Mouse (Mus musculus): ENCODE results near the gene Grik2.
"Not testable (repeated sequence)": the region's sequence is repeated elsewhere in the genome, so short reads cannot be mapped to it uniquely, and the experiment has no call there.

The Grik2 gene

DNA sequence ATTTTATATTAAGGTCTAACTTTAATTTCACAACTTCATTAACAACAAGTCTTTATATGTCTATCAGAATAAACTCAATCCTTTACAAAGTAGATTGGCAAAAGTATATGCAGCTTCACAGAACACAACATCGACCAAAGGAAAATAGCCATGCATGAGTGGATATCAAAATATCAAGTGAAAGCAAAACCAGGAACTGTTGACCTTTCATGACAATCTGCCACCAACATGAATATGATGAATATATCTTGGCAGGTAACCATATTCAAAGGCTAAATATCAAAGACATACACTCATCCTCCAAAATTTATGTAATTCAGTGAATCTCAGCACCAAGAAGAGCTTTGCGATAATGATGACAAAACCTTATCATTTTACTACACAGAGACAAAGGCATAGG is 141.4 kb downstream of the Grik2 start:
- DNase-seq (ENCODE audit: low spot score), result no peak

DNA sequence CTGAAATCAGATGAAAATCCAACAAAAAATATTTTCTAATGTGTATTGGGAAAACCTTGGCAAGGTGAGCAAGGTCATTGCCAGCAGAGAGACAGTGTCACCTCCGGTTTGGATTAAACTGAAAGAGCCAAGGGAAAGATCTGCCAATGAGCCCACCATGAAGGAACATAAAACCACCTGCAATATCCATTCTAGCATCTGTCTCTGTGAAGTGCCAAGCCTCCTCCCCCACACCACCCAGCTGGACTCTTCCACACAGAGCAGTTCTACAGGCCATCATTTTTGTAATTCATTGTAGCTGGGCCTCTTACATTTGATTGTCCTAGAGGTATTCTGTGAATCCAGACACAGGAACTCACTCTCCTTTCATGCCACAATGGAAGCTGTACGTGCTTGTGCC is 148.7 kb downstream of the Grik2 start:
- DNase-seq (ENCODE audit: low spot score), result no peak

DNA sequence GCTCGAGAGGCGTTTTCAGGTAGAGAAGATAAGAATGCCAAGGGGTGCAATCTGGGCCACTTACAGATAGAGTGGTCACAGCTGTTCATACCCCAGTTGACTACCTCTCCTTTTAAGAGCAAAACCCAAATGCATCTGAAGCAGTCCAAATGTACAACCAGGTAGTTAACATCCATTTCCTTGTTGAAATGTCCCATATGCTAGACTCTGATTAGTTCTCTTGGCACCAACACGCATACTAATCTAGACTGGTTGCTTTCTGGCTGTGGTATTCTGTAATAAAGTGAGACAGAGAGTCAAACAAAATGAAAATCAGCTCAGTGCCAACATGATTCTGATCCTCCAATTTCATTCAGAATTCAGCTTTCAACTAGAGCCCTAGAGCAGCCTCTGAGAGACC is 164.6 kb downstream of the Grik2 start:
- no peak for DNase-seq (ENCODE audit: low spot score)

DNA sequence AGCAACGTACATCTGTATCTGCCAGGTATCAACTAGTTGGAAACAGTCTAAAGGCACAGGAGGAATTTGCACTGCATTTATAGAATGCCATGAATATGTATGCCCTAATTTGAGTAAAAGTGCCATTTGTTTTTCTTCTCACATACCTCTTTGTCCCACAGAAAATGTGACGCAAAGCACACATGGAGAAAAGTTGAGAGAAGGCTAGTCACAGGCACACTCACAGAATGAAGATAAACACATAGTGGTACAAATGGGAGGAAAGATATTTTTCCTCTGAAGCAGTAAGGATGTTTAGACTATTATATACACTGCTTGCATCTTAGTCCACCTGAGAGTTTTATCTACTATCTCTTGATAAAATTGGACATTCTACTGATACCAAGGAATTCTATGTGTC is 190.9 kb downstream of the Grik2 start:
- no peak for DNase-seq (ENCODE audit: low spot score)

DNA sequence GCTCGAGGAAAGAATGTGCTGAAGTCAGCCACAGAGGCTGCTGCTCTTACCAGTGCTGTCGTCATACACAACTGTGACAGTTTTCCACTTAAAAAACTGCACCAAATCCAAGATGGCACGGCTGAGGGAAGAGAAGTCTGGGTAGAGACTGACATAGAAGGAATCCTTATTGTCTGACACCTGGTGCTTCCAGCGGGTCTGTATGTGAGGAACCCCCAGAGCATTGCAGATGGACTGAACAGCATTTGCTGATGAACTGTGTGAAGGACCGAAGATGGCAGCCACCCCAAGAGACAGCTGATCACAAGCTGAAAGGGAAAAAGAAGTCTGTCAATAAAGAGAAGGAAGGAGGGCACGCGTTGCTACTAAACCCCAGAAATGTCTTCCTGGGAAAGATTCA is 215.1 kb downstream of the Grik2 start:
- no peak for DNase-seq (ENCODE audit: low spot score)

DNA sequence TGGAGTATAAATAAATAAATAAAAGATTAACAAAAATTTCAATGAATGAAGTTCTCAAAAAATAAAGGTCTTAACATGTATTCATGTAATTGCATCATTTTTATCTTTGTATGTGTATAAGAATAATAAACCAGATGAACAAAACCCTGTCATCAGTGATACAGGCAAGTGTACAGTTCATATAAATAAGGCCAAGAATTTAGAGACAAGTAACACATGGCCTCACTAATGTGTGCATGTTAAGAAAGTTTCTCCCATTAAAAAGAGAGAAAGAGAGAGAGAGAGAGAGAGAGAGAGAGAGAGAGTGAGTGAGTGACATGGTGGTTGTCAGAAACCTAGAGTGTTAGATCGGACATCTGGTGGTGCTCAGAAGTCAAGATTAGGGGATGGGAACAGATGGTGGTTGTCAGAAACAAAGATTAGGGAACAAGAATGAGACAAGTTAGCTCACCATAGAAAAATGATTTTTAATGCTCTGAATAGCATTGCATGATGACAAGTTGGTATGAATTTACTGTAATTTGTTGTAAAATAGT is 228.6 kb downstream of the Grik2 start:
- DNase-seq (ENCODE audit: low spot score), result no peak

DNA sequence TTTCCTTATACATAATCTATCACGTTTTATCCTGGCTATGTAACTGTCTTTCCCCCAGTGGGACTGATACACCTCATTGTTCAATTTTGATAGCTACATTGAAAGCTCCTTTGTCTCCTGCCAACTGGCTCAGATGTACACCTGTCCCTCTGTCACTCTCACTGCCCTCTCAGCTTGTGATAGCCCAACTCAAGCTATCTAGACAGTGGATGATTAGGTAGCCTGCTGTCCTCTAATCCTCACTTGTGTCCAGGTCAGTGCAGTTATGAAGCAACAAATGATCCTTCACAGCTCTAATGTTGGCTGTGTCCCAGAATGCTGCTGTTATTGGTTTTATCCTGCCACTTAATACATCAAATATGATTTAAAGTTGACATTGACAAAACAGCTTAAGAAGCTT is 246.3 kb downstream of the Grik2 start:
- DNase-seq (ENCODE audit: low spot score), result no peak

DNA sequence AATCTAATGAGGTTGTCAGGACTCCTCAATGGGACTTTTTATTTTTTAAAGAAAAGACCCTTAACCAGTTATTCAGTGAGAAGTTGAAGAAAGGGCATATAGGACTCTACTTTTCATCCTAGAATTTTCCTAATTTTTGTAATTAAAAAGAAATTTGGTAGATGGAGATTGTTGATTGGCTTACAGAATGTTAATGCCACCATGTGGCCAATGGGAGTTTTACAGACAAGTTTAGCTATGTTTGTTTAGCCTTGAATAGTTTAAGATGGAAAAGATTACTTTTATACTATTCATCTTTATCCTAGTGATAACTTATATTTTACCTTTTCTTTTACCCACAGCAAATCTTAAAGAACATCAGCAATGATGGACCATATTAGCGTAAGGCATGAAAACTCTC is 268.8 kb downstream of the Grik2 start:
- DNase-seq (ENCODE audit: low spot score), result no peak

DNA sequence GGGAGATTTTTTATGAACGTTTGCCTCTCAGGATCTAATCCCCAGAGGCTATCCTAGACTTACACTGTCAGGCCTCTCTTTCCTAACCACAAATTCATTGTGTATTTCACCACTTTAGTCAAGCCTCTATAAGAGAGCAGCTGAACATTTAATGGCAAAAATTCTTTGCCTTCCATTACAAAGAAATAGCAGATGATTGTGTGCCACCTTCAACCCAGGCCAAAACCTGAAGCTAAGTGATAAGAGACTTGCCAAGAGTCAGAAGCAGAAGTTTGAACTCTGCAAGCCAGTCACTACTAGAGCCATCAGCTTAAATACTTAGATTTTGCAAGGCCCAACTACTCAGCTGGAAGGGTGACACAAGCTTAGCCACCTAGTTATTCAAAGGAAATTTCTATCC is 287.9 kb downstream of the Grik2 start:
- DNase-seq (ENCODE audit: low spot score), result no peak

DNA sequence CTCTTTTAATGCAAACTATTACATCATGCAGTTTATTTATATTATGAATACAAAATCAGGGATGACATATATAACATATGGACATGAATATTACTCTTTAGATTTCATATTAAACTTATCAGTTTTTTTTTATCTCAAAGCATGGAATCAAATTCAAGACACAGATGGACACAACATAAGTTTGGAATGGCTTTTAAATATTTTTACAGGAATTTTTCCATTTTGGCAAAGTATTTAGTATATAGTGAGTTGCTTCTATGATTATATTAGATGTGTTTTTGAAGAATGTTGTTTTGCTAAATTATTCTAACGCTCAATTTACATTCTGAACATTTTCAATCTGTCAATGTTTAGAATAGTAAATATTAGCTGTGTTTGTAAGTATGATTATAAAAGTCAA is 291.3 kb downstream of the Grik2 start:
- no peak for DNase-seq (ENCODE audit: low spot score)

DNA sequence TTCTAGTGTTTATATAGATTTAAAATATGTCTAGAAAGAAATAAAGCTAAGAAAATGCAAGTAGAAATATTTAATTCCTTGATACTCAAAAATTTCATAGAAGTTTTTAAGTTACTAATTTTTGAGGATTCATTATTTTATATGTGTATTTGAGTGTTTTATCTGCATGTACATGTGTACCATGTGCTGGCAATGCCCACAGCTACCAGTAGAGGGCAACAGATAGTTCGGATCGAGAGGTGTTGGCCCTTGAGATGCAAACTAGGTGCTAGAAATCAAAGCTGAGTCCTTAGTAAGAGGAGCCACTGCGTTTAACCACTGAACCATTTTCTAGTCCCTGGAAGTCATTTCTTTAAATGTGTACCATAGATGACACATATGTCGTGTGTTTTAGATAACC is 307.1 kb downstream of the Grik2 start:
- no peak for DNase-seq (ENCODE audit: low spot score)

DNA sequence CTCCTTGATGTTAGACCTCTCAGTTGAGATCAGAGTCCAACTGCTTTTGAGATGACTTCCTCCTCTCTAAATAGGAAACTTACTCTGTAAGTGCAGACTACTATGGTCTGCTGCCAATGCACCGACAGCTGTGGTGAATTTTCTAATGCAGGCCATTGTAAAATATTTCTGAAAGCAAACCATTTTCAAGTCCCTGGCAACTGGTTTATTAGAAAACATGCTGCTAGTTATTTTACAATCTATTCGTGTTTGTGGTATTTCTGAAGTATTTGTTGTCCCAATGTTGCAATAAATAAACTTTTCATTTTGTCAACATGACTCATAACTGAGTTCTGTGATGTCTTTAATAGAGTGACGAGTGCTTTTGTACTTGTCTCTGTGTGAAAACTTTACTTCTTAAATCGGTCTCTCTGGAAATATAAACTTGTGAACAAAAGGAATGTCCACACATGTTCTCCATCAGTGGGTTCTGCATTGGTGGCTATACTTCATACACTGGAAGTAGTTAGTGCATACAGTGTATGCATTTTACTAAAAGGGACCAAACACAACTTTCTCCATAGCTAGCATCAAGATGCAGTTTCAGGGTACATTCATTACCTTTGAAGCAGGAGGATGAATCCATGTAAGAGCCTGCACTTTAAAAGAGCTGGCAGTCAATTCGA is 308.3 kb downstream of the Grik2 start:
- DNase-seq (ENCODE audit: low spot score), result no peak

DNA sequence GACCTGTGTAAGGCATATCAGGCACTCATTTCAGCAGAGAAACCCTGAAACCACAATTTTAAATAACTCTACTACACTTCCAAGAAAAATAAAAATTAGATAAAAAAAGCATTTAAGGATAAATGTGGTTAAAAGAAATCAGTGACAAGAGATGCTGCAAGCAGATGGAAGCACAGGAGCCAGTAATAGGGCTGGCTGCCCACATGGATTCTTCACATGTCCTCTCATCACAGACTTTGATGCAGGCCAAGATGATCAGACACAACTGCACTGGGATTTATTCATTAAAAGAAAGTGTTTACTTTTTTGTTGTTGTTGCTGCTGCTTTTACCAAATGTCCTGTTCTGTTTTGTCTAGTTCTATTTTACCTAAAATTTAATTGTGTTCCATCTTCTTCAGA is 315.0 kb downstream of the Grik2 start:
- no peak for DNase-seq (ENCODE audit: low spot score)

DNA sequence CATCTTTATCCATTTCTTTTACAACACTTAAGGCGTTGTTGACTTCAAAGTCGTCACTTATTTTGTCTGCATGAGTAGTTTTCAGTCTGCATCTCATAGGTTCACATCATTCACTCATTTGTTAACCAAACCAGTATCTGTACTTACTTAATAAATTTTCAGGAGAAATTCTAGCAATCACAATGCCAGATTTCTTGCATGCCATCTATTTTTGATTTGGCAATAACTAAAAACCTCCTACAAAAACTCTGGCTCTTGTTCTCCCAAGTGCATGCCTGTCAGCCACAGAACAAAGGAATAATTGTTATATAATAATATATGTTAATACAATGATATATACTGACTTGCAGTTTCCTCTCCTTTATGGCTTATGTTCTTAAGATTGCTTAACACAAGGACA is 331.8 kb downstream of the Grik2 start:
- no peak for DNase-seq (ENCODE audit: low spot score)

DNA sequence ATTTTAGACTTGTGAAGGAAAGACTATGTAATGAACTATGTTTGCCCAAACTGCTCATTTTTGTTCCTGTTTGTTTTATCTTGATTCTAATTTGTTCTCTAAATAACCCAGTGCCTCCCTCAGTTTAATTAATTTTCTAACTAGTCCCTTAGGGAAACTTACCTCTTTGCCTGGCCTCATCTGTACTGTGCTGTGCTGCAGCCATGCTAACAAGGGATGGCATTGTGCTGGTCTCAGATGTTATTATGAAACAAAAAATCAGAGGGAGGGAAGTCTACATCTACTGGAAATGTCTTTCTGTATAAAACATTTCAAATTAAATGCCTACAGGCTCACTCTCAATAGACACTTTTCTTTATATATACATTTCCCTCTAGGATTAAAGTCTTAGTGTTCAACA is 335.0 kb downstream of the Grik2 start:
- no peak for DNase-seq (ENCODE audit: low spot score)

DNA sequence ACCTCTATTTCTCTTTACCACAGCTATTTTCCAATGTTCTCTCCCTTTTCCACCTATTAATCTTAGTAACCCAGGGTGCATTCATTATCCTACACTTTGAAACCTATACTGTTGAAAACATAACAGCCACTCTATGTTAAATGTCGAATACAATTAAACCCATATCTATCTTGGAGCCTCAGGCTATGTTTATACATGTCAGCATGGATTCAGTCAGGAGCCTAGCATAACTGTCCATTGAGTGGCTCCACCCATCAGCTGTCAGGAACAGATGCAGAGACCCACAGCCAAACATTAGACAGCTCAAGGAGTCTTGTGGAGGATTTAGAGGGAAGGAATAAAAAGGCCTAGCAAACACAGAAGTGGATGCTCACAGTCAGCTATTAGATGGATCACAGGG is 347.2 kb downstream of the Grik2 start:
- no peak for DNase-seq (ENCODE audit: low spot score)

DNA sequence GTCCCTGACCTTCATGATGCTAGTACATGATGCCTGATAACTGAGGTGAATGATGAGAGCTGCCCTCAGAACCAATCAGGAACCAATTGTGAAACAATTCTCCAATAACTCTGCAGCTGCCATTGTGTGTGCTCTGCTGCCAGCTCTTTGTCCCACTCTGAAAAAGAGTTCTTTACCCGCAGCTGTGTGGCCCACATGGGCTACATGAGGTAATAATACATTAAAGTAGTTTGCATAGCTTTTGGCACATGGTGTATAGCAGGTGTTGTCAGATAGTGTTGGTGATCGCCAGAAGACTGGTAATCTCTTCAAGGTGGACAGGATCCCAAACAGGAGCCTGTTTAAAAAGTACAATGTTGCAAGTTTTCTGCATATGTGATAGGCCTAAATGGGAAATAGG is 351.5 kb downstream of the Grik2 start:
- DNase-seq (ENCODE audit: low spot score), result no peak

DNA sequence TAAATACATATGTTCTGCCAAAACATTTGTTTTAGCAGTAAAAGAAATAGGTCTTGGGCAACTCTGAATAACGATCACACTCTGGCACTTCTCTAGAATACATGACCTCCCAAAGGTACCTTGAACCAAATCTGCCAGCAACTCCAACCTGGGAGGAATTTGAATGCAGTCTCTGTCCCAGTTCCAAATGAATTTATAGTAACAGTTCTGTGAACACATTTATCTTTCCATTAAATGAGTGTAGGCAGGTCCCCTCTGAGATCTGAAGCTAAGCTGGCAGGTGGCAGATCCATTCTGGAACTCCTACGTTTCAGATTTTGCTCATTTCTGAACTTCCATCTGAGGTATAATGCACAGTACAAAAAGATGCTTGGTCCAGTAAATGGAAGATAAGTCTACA is 352.3 kb downstream of the Grik2 start:
- no peak for DNase-seq (ENCODE audit: low spot score)

DNA sequence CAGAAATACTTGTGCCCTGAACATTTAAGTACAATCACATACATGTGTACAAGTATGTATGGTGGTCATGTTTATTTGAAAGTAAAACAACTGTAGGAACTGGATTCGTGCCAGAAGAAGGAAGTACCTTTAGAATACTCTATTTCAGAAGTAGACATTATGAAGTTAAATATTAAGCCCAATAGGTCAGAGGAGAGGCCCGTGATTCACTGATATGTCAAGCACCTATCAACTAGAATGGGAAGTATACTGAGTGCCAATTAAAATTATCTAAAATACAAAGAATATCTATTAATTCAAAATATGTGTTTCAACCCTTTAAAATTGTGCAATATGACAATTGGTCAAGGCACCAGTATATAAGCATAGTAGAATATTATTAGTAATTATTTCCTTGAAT is 355.7 kb downstream of the Grik2 start:
- DNase-seq (ENCODE audit: low spot score), result no peak

DNA sequence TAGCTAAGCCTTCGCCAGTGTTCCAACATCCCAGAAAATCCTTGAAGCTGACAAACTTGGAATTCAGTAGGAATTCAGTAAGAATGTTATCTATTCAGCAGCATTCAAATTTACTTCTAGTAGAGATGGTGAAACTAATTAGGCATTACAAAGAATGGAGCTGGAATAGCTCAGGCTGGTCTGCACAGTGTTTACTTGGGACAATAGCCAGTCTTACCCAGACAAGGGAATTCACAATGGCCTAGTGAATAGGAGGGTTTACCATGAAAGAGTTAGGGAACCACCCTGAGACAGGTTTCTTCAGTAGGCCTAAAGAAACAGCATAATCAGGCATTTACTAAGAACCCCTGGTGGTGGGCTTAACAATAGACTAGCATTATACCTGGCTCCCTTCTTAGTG is 371.4 kb downstream of the Grik2 start:
- DNase-seq (ENCODE audit: low spot score), result not testable (repeated sequence)

DNA sequence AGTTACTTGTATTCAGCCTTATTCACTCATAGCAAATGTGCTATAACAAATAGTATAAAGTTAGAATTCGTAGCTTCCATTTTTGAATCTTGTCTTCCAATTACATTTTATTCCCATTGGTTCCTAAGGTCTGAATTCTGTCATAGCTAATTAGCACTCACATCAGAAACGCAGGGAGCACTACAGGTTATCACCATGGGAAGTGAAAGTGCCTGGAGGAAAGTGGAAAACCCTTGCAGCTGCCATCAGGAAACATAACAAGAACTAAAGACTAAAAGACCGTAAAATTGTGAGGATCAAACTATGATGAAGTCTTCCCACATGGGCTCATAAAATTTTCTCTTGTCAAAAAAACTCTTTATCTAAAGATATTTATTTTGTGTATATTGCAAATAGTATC is 405.6 kb downstream of the Grik2 start:
- DNase-seq (ENCODE audit: low spot score), result no peak

DNA sequence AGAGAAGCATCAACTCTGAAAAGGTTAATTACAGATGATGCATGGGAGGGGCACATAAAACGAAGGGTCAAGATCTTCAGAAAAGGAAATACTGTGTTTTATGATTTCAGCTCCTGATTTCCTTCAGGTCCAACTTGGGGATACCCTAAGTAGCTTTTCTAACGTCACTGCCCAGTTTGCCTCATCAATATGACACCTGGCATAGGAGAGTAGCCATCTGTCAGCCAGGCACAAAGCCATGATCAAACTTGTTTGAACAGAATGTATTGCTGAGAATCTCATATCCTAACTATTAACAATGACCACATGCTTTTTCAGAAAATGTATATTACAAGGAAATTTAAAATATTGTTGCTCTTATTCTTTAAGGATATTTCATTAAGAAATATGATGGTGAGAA is 406.7 kb downstream of the Grik2 start:
- DNase-seq (ENCODE audit: low spot score), result no peak

DNA sequence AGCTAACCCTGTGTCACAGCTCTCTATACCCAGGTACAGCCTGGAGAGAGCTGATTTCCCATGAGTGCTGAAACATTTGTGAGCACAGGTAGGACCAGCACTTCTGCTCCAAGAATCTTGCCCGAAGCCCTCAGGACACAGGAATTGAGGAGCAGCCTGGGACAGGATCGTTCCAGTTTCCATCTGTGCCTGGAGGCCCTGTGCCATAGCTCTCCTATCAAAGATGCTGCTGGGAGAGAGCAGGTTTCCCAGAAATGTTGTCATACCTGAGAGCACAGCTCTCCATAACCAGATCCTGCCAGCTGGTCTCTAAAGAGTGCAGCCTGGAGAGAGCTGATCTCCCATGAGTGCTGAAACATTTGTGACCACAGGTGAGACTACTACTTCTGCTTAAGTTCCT is 420.0 kb downstream of the Grik2 start:
- no peak for DNase-seq (ENCODE audit: low spot score)

DNA sequence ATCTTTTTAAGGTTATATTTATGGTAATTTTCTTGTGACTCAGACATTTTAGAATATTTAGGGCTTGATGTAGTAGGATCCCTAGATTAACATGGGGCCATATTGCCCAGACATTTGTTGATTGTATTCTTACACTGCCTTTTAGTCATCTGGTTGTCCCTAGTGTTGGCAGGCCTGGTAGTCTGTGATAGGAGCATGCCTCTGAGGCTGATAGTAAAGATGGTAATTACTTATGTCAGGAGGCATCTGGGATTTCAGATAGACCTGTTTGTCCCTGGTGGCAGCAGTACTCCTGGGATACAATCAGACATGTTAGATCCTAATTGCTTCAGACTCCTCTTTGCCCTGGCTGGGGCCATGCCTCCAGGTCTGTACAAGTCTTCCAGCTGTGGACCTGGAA is 423.3 kb downstream of the Grik2 start:
- DNase-seq (ENCODE audit: low spot score), result no peak

DNA sequence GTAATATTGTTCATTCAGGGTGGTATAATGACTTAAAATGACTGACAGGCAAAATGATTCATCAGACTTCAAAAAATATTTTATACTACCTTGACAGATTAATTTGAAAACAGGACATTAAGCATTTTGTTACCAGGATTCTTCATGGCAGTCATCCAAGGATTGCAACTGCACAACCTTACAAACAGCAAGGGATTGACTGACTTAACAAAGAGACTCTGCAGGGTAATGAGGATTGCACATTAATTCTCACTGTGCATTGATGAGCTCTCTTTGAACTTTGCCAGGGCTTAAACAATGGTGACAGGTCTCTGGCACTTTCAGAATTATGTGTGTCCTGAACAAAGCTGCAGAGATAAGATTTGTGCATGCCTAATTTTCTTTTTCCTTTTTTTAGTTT is 466.2 kb downstream of the Grik2 start:
- DNase-seq (ENCODE audit: low spot score), result no peak
